Mouse (Mus musculus) brain, embryonic 14.5 days (tissue): ENCODE measurements at regions not wholly inside any gene's neighbourhood (a gene's known extent, or its start where the extent isn't known, plus 50 kb on each side); places are given as distances from the start of the nearest gene placed in this dataset.

ENCODE experiments used
- DNase-seq: peaks from one replicate; pipeline ENCODE4 v3.0.0-alpha.2; 2011; ENCODE audit warnings: low read depth
- CTCF ChIP-seq: fragments of 200-500 bp; IDR thresholded peaks from 2 replicates; pipeline ENCODE4 v1.5.1; 2012; ENCODE audit warnings: inconsistent platforms, mild to moderate bottlenecking, moderate library complexity, borderline replicate concordance; ENCODE audit not compliant: insufficient read depth, insufficient read length; ENCODE audit errors: extremely low read depth
- POLR2A ChIP-seq: fragments of 200-500 bp; IDR thresholded peaks from 2 replicates; pipeline ENCODE4 v1.6.1; 2012; ENCODE audit warnings: mild to moderate bottlenecking, inconsistent platforms, borderline replicate concordance; ENCODE audit not compliant: poor library complexity, insufficient read depth, insufficient read length, severe bottlenecking; ENCODE audit errors: extremely low read depth

DNA sequence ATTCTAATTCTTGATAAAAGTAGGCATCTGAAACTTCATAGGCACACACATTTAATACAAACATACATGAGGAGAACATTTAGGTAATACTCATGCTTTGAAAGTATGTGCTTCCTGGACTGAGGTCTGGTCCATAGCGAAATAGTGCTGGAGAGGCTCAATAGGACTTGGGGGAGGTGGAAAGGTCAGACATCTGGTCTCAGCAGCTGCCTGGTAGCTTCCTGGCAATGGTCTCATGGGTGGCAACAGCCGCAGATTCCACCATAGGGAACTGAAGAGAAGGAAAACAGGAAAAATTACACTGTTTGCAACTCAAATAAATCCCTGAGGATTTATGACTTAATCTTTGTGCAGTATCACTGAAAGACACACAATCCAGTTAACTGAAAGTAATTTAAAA, 174.0 kb downstream of the Icos start:
- TF ChIP-seq POLR2A: no peak
- no peak for TF ChIP-seq CTCF
- no peak for DNase-seq

- DNase-seq: no peak
- TF ChIP-seq POLR2A (no peak), CTCF (no peak)
These were observed 174.4 kb downstream of the Icos start for GRCm38 (mm10) chr1:61152157-61152556.

DNA sequence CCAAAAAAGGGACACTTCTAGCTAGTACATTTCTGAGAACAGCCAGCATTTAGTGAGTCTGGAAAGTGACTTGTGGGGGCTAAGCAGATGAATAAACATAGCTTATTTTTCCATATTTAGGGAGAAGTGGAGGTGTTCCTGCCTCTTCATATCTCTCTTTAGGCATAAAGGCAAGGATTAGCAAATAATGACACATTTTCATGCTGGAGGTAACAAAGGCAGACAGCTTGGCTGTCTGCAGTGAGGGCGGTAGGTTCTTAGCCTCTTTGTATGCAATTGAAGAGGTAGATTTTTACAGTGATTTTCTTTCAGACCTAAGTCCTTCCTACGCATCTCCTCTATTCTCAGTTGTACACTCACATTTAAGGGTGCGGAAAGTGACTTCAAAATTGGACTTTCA, 176.5 kb downstream of the Icos start:
- DNase-seq: no peak
- no peak for TF ChIP-seq CTCF
- TF ChIP-seq POLR2A: no peak

- DNase-seq: no peak
- TF ChIP-seq POLR2A (no peak), CTCF (no peak)
These were observed 179.5 kb downstream of the Icos start for GRCm38 (mm10) chr1:61157271-61157670.

DNA sequence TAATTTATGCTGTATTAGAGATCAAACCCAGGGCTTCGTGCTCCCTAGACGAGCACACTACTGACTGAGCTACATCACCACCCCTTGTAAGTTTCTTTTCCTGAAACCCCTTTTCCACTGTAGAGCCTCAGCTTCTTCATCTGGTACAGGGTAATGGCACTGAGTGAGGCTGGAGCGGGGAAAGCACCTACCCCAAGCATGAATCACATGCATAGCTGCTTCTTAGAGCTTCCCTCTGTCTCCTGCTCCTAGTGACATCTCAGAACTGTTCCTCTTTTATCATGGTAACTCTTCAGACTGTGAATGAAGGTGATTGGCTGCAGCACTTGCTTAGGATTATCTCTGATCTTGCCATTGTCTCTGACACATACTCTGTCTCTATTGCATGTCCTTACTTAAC, 182.8 kb downstream of the Icos start:
- DNase-seq: no peak
- TF ChIP-seq POLR2A: no peak

- no peak for DNase-seq
- TF ChIP-seq POLR2A (no peak), CTCF (no peak)
These were observed 186.5 kb downstream of the Icos start for GRCm38 (mm10) chr1:61164271-61164670.

DNA sequence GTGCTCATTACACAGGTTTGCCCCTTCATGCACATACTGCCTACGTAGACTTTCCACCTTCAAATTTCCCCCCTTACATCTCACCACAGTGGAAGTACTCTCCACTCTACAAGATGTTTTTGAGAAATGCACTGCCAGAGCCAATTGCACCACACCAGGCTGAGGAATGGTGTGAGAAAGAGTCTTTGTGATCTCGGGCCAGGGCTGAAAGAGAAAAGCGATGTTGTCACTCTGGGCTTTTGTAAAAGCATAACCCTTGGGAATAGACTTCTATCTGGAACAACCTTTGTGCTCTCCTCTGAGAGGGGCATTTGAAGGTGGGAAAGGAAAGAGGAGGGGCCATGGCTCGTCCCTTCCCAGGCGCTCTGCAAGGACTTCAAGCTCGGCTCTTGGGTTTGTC, 194.2 kb downstream of the Icos start:
- no peak for DNase-seq

GRCm38 (mm10) chr1:61172946-61173345, 195.2 kb downstream of the Icos start:
- DNase-seq: no peak
- TF ChIP-seq CTCF (no peak), POLR2A (no peak)

More for the DNA sequence above, 194.2 kb downstream of the Icos start:
- TF ChIP-seq POLR2A (no peak), CTCF (no peak)

- DNase-seq: peak; percentile 67
- TF ChIP-seq POLR2A (no peak), CTCF (no peak)
These were observed 197.5 kb downstream of the Icos start for GRCm38 (mm10) chr1:61175239-61175638.

GRCm38 (mm10) chr1:61179461-61179860, 201.7 kb downstream of the Icos start:
- peak; percentile 88 for DNase-seq
- TF ChIP-seq CTCF: no peak

DNA sequence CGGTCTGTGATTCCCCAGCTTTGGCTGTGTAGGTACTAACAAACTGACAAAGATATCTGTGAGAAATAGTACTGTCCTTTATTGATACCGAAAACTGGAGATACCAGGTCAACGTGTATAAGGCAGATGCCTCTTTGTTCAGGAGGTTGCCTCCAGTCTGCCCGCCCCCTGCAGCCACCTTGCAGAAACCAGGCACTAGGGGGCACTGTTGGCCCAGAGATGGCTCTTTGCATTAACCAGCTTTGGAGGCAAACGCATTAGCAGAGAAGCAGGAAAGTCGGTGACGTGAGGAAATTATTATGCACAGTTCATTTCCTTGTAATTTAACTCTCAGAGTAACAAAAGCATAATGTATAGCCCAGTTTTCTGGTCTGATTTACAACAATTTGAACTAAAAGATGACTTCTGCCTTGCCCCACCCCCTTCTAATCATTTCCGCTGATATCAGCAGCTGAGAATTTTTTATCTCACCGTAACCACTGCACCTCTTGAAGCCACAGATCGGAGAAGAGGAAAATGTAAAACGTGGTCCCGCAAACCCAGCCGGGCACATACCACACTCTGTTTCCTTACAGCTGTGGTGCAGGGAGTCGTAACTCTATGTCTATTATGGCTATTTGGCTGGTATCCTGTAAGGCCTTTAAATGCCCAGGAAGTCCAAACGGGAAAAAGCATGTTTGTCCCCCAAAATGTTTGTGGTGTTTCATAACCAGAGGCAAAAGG, 203.5 kb downstream of the Icos start:
- TF ChIP-seq CTCF (peak; percentile 99), POLR2A (no peak)

GRCm38 (mm10) chr1:61187381-61188100, 209.8 kb downstream of the Icos start:
- DNase-seq: no peak
- TF ChIP-seq CTCF (no peak), POLR2A (no peak)

More for the DNA sequence above, 203.5 kb downstream of the Icos start:
- DNase-seq: peak; percentile 97

- no peak for DNase-seq
- no peak for TF ChIP-seq POLR2A
- TF ChIP-seq CTCF: no peak
These were observed 213.2 kb downstream of the Icos start for GRCm38 (mm10) chr1:61190921-61191320.

DNA sequence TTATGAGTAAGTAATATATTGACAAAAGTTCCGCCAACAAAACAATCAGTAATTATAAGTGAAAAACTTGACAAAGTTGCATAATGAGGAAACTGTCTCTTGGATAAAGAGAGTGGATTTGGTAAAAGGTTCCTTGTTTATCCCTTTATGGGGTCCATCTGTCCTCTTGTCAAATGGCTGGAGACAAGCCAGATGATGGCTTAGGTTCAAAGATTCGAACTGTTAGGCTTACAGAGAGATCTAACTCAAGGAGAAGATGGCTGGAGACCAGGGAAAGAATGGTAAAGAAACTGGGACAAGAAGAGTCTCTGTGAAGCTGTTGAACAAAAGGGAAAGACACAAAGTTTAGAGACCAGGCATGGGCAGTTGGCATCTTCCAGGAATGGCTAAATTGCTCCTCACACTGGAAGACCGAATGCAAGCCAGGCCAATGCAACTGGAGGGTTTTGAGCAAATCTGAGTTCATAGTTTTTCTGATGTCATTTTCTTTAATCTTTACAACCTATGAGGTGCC, 220.9 kb downstream of the Icos start:
- DNase-seq: peak; percentile 86
- TF ChIP-seq POLR2A (no peak), CTCF (no peak)
